Mouse (Mus musculus) T-cell, adult 66 days (primary cell): ENCODE data around the gene Foxd4. TPM values are rescaled to one million over a fixed set of nuclear protein-coding genes. Genes with fewer than 3 reads are reported as not detected.

Experiments used
- total RNA-seq, 2 experiments: library from RNA; stranded (reverse); gene quantifications; 3 replicates in 1 of 2; 4 replicates in 1 of 2; pipeline ENCODE4 v1.2.4; 2023

Foxd4 gene
- not detected for total RNA-seq

DNA sequence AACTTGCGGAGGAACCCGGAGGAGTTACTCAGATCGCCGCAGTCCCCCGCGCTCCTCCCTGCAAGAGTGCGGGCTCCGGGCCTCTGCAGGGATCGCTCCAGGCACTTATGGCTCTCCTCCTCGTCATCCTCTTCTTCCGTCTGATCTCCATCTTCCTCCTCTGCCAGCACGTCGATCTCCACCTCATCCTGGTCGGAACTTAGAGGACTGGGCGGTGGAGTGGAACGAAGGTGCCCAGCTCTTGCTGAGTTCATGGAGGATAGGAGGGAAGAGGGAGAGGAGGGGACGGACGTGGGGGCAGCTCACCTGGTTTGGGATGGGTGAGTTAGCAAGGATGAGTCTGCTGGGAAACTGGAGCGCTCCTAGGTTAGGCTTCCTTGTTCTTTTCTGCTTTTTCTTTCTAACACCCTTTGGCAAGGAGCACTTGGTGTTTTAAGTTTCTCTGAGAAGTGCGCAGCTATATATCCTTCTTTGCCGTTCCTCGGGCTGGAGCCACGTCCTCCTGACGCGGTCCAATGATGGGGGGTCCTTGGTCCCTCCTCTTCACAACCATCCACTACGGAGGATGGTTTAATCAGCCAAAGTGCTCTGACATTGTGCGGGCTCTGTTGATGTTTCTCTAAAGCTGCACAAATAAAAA, at the start of gene Foxd4:
Gene Foxd4, minus strand, starts transcription at position 617 of the 640 bp plus-strand sequence.

DNA sequence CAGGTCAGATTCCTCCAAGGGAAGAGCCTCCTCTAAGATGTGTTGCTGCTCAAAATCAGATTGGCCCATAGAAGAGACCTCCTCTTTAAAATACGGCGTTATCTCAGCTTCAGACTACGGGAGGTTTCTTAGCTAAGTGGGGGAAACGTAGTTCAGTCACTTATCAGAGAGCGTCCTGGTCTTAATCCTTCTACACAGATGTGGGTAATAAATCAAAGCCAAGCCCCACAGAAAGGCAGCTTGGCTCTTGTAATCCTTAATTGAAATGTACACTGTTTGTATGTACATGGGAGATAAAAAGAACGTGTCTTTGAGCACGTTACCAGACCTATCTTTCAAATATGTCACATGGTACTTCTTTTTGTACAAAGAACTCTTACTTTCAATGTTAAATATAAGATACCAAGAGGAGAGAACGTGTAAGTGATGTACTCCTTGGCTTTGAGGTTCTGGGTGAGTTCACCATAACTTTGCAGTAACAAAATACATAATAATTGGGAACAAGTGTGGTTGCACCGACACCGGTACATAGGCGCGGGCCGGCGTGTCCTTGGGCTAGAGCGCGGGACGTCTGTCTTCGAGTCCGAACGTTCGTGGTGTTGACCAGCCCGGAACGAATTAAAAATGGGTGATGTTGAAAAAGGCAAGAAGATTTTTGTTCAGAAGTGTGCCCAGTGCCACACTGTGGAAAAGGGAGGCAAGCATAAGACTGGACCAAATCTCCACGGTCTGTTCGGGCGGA, 25.7 kb downstream of the Foxd4 start, which contains the start of gene Gm10053:
Gene Gm10053, plus strand, starts transcription at position 558 of the 742 bp plus-strand sequence.

DNA sequence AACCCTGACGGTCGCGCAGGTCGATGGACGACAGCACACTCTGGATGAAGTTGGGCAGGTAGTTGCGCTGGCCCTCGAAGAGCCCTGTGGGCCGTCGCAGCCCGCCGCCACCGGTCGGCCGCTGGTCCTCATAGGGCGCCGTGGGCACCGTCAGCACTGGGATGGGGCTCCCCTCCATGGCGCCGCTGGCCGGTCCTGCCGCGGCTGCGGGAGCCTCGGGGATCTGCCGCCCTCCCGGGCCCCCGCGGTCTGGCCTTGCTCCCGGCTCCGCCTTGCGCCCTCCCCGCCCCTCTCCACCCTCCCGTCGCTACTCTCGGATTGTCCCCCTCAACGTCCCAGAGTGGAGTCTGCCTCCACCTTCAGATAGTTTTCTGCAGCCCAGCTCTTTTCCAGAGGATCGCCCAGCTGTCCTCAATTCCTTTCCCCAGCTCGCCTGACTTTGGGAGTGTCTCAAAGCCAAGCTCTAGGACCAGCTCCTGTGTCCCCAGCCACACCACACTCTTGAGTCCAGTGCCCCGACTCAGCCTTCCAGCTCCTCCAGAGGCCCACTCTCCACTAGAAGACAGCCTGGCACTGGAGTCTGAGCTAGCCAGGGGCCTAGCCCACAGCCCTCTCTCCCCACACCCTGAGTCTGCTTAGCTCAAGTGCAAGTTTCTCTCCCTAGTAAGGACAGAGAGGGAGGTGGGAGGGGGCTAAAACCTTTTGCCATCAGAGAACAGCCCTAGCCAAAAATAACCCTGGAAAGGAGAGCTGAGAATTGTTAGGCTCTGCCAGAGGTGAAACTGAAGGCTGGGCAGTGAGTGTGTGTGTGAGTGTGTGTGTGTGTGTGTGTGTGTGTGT, 39.2 kb downstream of the Foxd4 start, which contains the start of gene Pgm5:
Gene Pgm5, minus strand, starts transcription at position 244 of the 840 bp plus-strand sequence.

Other genes starting within 250 kb of the Foxd4 start
- not detected for gene Tmem252, start 227.2 kb downstream of the Foxd4 start, total RNA-seq
- not detected for gene Pgm5, start 39.3 kb downstream of the Foxd4 start, total RNA-seq
- 10 to 100 TPM; 29.6 to 52.1 TPM for gene Gm10053, start 25.5 kb downstream of the Foxd4 start, total RNA-seq
- gene Cbwd1, start 60.4 kb upstream of the Foxd4 start, total RNA-seq, result 10 to 100 TPM in 1 of 2 experiments, 1 to 10 TPM in 1; 9.7 to 10.7 TPM
- 100 to 1,000 TPM; 293 to 309 TPM for gene Dock8, start 98.3 kb upstream of the Foxd4 start, total RNA-seq